Mouse (Mus musculus): Measurements from ENCODE around the gene Mfng.

DNA sequence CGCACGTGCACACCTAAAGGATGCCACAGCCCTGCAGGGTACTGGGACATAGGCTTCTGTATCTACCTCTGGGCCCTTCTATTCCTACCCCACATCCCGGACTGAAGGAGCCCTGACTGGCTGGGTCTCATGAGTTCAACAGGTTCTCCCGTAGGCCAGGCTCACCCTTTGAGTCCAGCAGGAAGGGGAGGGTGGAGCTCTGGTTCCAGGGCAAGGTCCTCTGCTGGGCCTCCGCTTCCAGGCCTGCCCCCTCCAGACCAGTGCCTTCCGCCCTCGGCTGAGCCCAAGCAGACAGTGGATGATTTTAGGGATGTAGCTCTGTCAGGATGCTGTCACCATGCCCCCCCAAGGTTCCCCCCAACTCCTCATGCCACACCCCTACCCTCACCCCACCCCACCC lies 7.6 kb upstream of the Mfng start:
- TF ChIP-seq CTCF (IDR thresholded peaks at IDR 0.05; ENCODE audit: low read depth), result no peak
- no peak for TF ChIP-seq EP300 (IDR thresholded peaks at IDR 0.05; ENCODE audit: low read depth)

Measured in liver, embryonic 14.5 days (tissue).